Mouse (Mus musculus): ENCODE results near the gene Cxcl15. TPM values are rescaled to one million over a fixed set of nuclear protein-coding genes. Genes with fewer than 3 reads are reported as not detected.

Gene Cxcl15
- polyA plus RNA-seq, 1 experiment from 2014 or later: 0.11 TPM

GRCm38 (mm10) chr5:90765821-90766606 lies 28.3 kb upstream of the Cxcl15 start:
- Histone ChIP-seq H3K27ac (ENCODE audit: low read depth, low read length) (no peak overlapping the region), H3K4me1 (replicated peaks; ENCODE audit: control insufficient read depth, insufficient read depth, low read length) (no peaks in the 10 kb centered on the region), H3K9me3 (ENCODE audit: control insufficient read depth, low read length) (no peaks in the 10 kb centered on the region), H3K4me2 (replicated peaks; ENCODE audit: low read depth, low read length) (no peak overlapping the region), H3K27me3 (ENCODE audit: control insufficient read depth, insufficient read depth, low read length) (no peaks in the 10 kb centered on the region), H3K4me3 (ENCODE audit: low read depth, low read length) (no peak overlapping the region), H3K9ac (ENCODE audit: low read depth, low read length) (no peak overlapping the region), H3K36me3 (ENCODE audit: control insufficient read depth, insufficient read depth, low read length) (no peaks in the 10 kb centered on the region)
- ATAC-seq (ENCODE audit: low FRiP score) (no peak), DNase-seq (ENCODE audit: low spot score) (no peak)
- 74% methylated on average over 8 of the region's 8 CpGs for WGBS

GRCm38 (mm10) chr5:90768218-90768617 lies 26.1 kb upstream of the Cxcl15 start, which contains the start of gene Ppbp:
TSS of gene Ppbp (plus strand) at chr5:90768518.
- H3K27me3 ChIP-seq (ENCODE audit: control insufficient read depth, insufficient read depth, low read length): no peaks in the 10 kb centered on the region
- H3K4me3 ChIP-seq (ENCODE audit: low read depth, low read length): no peak within 1 kb of the TSS

GRCm38 (mm10) chr5:90771369-90771768 lies 23.0 kb upstream of the Cxcl15 start:
- ATAC-seq (ENCODE audit: low FRiP score): no peak
- H3K4me2 ChIP-seq (replicated peaks; ENCODE audit: low read depth, low read length): no peak overlapping the region
- H3K36me3 ChIP-seq (ENCODE audit: control insufficient read depth, insufficient read depth, low read length): no peaks in the 10 kb centered on the region
- H3K9ac ChIP-seq (ENCODE audit: low read depth, low read length): no peak overlapping the region
- 80% methylated on average over 3 of the region's 3 CpGs for WGBS
- H3K9me3 ChIP-seq (ENCODE audit: control insufficient read depth, low read length): no peaks in the 10 kb centered on the region
- DNase-seq (ENCODE audit: low spot score): no peak
- no peaks in the 10 kb centered on the region for H3K4me1 ChIP-seq (replicated peaks; ENCODE audit: control insufficient read depth, insufficient read depth, low read length)
- H3K27me3 ChIP-seq (ENCODE audit: control insufficient read depth, insufficient read depth, low read length): no peaks in the 10 kb centered on the region
- H3K4me3 ChIP-seq (ENCODE audit: low read depth, low read length): no peak overlapping the region
- H3K27ac ChIP-seq (ENCODE audit: low read depth, low read length): no peak overlapping the region

More at GRCm38 (mm10) chr5:90768218-90768617, 26.1 kb upstream of the Cxcl15 start, which contains the start of gene Ppbp:
- Histone ChIP-seq H3K9me3 (ENCODE audit: control insufficient read depth, low read length) (no peaks in the 10 kb centered on the region), H3K27ac (ENCODE audit: low read depth, low read length) (no peak within 1 kb of the TSS), H3K36me3 (ENCODE audit: control insufficient read depth, insufficient read depth, low read length) (no peaks in the 10 kb centered on the region), H3K4me2 (replicated peaks; ENCODE audit: low read depth, low read length) (no peak within 1 kb of the TSS), H3K9ac (ENCODE audit: low read depth, low read length) (no peak within 1 kb of the TSS), H3K4me1 (replicated peaks; ENCODE audit: control insufficient read depth, insufficient read depth, low read length) (no peaks in the 10 kb centered on the region)
- 64% methylated on average over 3 of the region's 3 CpGs for WGBS
- no peak for DNase-seq (ENCODE audit: low spot score)
- ATAC-seq (ENCODE audit: low FRiP score): no peak

- no peaks in the 10 kb centered on the region for H3K36me3 ChIP-seq (ENCODE audit: control insufficient read depth, insufficient read depth, low read length)
- no peak within 1 kb of the TSS for H3K4me2 ChIP-seq (replicated peaks; ENCODE audit: low read depth, low read length)
- H3K4me3 ChIP-seq (ENCODE audit: low read depth, low read length): no peak within 1 kb of the TSS
- no peaks in the 10 kb centered on the region for H3K27me3 ChIP-seq (ENCODE audit: control insufficient read depth, insufficient read depth, low read length)
- no peaks in the 10 kb centered on the region for H3K4me1 ChIP-seq (replicated peaks; ENCODE audit: control insufficient read depth, insufficient read depth, low read length)
- DNase-seq (ENCODE audit: low spot score): no peak
- ATAC-seq (ENCODE audit: low FRiP score): no peak
- H3K9ac ChIP-seq (ENCODE audit: low read depth, low read length): no peak within 1 kb of the TSS
- 88% methylated on average over 16 of the region's 16 CpGs for WGBS
- no peaks in the 10 kb centered on the region for H3K9me3 ChIP-seq (ENCODE audit: control insufficient read depth, low read length)
- no peak within 1 kb of the TSS for H3K27ac ChIP-seq (ENCODE audit: low read depth, low read length)
Measured at GRCm38 (mm10) chr5:90771880-90772653, 22.3 kb upstream of the Cxcl15 start, which contains the start of gene Pf4. TSS of gene Pf4 (plus strand) at chr5:90772435.

GRCm38 (mm10) chr5:90775562-90775961 lies 18.8 kb upstream of the Cxcl15 start:
- no peaks in the 10 kb centered on the region for H3K36me3 ChIP-seq (ENCODE audit: control insufficient read depth, insufficient read depth, low read length)
- H3K4me2 ChIP-seq (replicated peaks; ENCODE audit: low read depth, low read length): no peak overlapping the region
- DNase-seq (ENCODE audit: low spot score) (no peak), ATAC-seq (ENCODE audit: low FRiP score) (no peak)
- H3K4me3 ChIP-seq (ENCODE audit: low read depth, low read length): no peak overlapping the region
- H3K9me3 ChIP-seq (ENCODE audit: control insufficient read depth, low read length): no peaks in the 10 kb centered on the region
- H3K27me3 ChIP-seq (ENCODE audit: control insufficient read depth, insufficient read depth, low read length): no peaks in the 10 kb centered on the region
- no peaks in the 10 kb centered on the region for H3K4me1 ChIP-seq (replicated peaks; ENCODE audit: control insufficient read depth, insufficient read depth, low read length)
- no peak overlapping the region for H3K9ac ChIP-seq (ENCODE audit: low read depth, low read length)
- H3K27ac ChIP-seq (ENCODE audit: low read depth, low read length): no peak overlapping the region
- 94% methylated on average over 5 of the region's 5 CpGs for WGBS

- Histone ChIP-seq H3K36me3 (ENCODE audit: control insufficient read depth, insufficient read depth, low read length) (no peaks in the 10 kb centered on the region), H3K27ac (ENCODE audit: low read depth, low read length) (no peak overlapping the region), H3K4me2 (replicated peaks; ENCODE audit: low read depth, low read length) (no peak overlapping the region), H3K27me3 (ENCODE audit: control insufficient read depth, insufficient read depth, low read length) (no peaks in the 10 kb centered on the region), H3K9ac (ENCODE audit: low read depth, low read length) (no peak overlapping the region), H3K4me1 (replicated peaks; ENCODE audit: control insufficient read depth, insufficient read depth, low read length) (no peaks in the 10 kb centered on the region), H3K4me3 (ENCODE audit: low read depth, low read length) (no peak overlapping the region), H3K9me3 (ENCODE audit: control insufficient read depth, low read length) (no peaks in the 10 kb centered on the region)
- 82% methylated on average over 10 of the region's 10 CpGs for WGBS
- no peak for DNase-seq (ENCODE audit: low spot score)
- ATAC-seq (ENCODE audit: low FRiP score): no peak
Measured at GRCm38 (mm10) chr5:90777621-90778020, 16.7 kb upstream of the Cxcl15 start.

- H3K9ac ChIP-seq (ENCODE audit: low read depth, low read length): no peak overlapping the region
- H3K27me3 ChIP-seq (ENCODE audit: control insufficient read depth, insufficient read depth, low read length): no peaks in the 10 kb centered on the region
- WGBS: 85% methylated on average over 6 of the region's 6 CpGs
- no peaks in the 10 kb centered on the region for H3K4me1 ChIP-seq (replicated peaks; ENCODE audit: control insufficient read depth, insufficient read depth, low read length)
- H3K36me3 ChIP-seq (ENCODE audit: control insufficient read depth, insufficient read depth, low read length): no peaks in the 10 kb centered on the region
- DNase-seq (ENCODE audit: low spot score): no peak
- no peaks in the 10 kb centered on the region for H3K9me3 ChIP-seq (ENCODE audit: control insufficient read depth, low read length)
- no peak overlapping the region for H3K4me2 ChIP-seq (replicated peaks; ENCODE audit: low read depth, low read length)
- ATAC-seq (ENCODE audit: low FRiP score): no peak
- H3K27ac ChIP-seq (ENCODE audit: low read depth, low read length): no peak overlapping the region
- H3K4me3 ChIP-seq (ENCODE audit: low read depth, low read length): no peak overlapping the region
Measured at GRCm38 (mm10) chr5:90778856-90779255, 15.5 kb upstream of the Cxcl15 start.

- Histone ChIP-seq H3K4me1 (replicated peaks; ENCODE audit: control insufficient read depth, insufficient read depth, low read length) (no peaks in the 10 kb centered on the region), H3K4me3 (ENCODE audit: low read depth, low read length) (no peak overlapping the region), H3K9me3 (ENCODE audit: control insufficient read depth, low read length) (no peaks in the 10 kb centered on the region), H3K4me2 (replicated peaks; ENCODE audit: low read depth, low read length) (no peak overlapping the region), H3K36me3 (ENCODE audit: control insufficient read depth, insufficient read depth, low read length) (no peaks in the 10 kb centered on the region), H3K27ac (ENCODE audit: low read depth, low read length) (no peak overlapping the region), H3K27me3 (ENCODE audit: control insufficient read depth, insufficient read depth, low read length) (no peaks in the 10 kb centered on the region), H3K9ac (ENCODE audit: low read depth, low read length) (no peak overlapping the region)
- DNase-seq (ENCODE audit: low spot score): no peak
- no peak for ATAC-seq (ENCODE audit: low FRiP score)
- 81% methylated on average over 3 of the region's 3 CpGs for WGBS
Measured at GRCm38 (mm10) chr5:90783697-90784096, 10.6 kb upstream of the Cxcl15 start.

Data from hindbrain, embryonic 11.5 days (tissue).